Comparison of ENCODE assay signal across 12 mouse cellular contexts in the genomic region with DNA sequence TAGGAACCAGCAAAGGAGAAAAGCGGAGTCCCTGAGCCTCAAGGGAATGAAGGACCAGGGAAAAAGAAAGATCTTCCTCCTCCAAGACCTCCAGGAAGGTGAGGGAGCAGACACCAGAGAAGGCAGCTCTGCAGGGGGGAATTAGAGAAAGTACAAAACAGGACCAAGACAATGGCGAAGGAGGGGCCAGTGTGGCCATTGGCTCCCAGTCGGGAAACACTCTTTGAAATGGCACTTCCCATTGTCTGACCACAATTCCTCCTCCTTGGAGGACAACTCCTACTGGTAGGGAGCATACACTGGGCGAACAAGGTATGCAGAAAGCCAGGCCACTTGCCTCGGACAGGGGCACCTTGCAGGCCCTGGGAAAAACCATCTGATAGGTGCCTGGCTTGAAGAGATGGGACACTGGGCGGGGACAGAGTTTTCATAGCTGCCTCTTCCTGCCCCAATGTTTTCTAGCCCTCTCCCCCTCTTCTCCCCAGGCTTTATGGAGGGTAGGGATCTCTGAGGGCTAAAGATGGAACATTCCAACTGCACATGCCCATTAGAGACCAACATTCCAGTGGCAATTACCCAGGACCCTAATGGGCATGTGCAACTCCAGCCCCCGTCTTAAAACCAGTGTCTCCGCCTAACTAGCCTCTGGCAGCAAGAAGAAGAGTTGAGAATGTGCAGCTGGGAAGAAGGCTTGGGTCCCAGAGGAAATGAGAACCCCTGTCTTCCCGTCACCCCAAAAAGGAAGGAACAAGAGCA. TPM values are rescaled to one million over a fixed set of nuclear protein-coding genes. Genes with fewer than 3 reads are reported as not detected.
DNase-seq lines count a peak whose midpoint lies in the region; ATAC-seq and TF ChIP-seq lines count a peak whose summit lies in the region.
"Had no signal": no experiment of that assay in that cellular context is flagged by ENCODE, and none has a peak within 500 bp of the region (broad histone marks: within the 10 kb centered on the region; RNA-seq: fewer than 3 reads in every experiment).

No protein-coding gene starts in this region.

- TF ChIP-seq POLR2A in lung, adult 2 months (IDR thresholded peaks at IDR 0.05; ENCODE audit: borderline replicate concordance, extremely low read depth, low read depth, low read length) = no peak

- H3K9me3 ChIP-seq in kidney, embryonic 15.5 days (replicated peaks) = no peaks in the 10 kb centered on the region
- no peaks in the 10 kb centered on the region for H3K9me3 ChIP-seq in embryonic facial prominence, embryonic 14.5 days (ENCODE audit: control insufficient read depth, low read length)
- no peaks in the 10 kb centered on the region for H3K9me3 ChIP-seq in hindbrain, postnatal 0 days (ENCODE audit: low read length)
- no peaks in the 10 kb centered on the region for H3K9me3 ChIP-seq in neural tube, embryonic 14.5 days (ENCODE audit: control insufficient read depth, low read length)

- H3K4me1 ChIP-seq in kidney, embryonic 15.5 days = peaks cover 66% of the 10 kb centered on the region
- peaks cover 34% of the 10 kb centered on the region for H3K4me1 ChIP-seq in embryonic facial prominence, embryonic 14.5 days (ENCODE audit: control insufficient read depth, insufficient read depth, low read length)
- H3K4me1 ChIP-seq in hindbrain, postnatal 0 days (ENCODE audit: insufficient read depth, low read length) = peaks cover 30% of the 10 kb centered on the region
- peaks cover 61% of the 10 kb centered on the region for H3K4me1 ChIP-seq in neural tube, embryonic 14.5 days (ENCODE audit: control insufficient read depth, insufficient read depth, low read length)
- H3K4me1 ChIP-seq in lung, adult 2 months (ENCODE audit: control insufficient read depth, insufficient read depth, low read length) = 0 out of 2 replicates have a peak, but pooled peaks cover 4% of the 10 kb centered on the region

- peaks cover 3% of the 10 kb centered on the region; the same call in 1 of the 2 replicates for H3K36me3 ChIP-seq in kidney, embryonic 15.5 days
- H3K36me3 ChIP-seq in embryonic facial prominence, embryonic 14.5 days (ENCODE audit: control insufficient read depth, insufficient read depth, low read length) = 0 out of 2 replicates have a peak, but pooled peaks cover 7% of the 10 kb centered on the region
- H3K36me3 ChIP-seq in hindbrain, postnatal 0 days (ENCODE audit: insufficient read depth, low read length) = no peaks in the 10 kb centered on the region
- no peaks in the 10 kb centered on the region for H3K36me3 ChIP-seq in neural tube, embryonic 14.5 days (ENCODE audit: control insufficient read depth, insufficient read depth, low read length)

- TF ChIP-seq CTCF in hindbrain, postnatal 0 days (IDR thresholded peaks at IDR 0.05; ENCODE audit: low read depth) = no peak
- TF ChIP-seq CTCF in lung, adult 2 months (IDR thresholded peaks at IDR 0.05; ENCODE audit: insufficient read depth, low read length) = no peak

- 55% methylated on average over 9 of the region's 9 CpGs for WGBS in kidney, embryonic 15.5 days
- 43% methylated on average over 9 of the region's 9 CpGs for WGBS in embryonic facial prominence, embryonic 14.5 days
- 18% methylated on average over 9 of the region's 9 CpGs for WGBS in hindbrain, postnatal 0 days
- WGBS in neural tube, embryonic 14.5 days = 14% methylated on average over 9 of the region's 9 CpGs
- WGBS in lung, adult 2 months = 70% methylated on average over 9 of the region's 9 CpGs

- no peaks in the 10 kb centered on the region for H3K27me3 ChIP-seq in kidney, embryonic 15.5 days
- no peaks in the 10 kb centered on the region for H3K27me3 ChIP-seq in embryonic facial prominence, embryonic 14.5 days (replicated peaks; ENCODE audit: control insufficient read depth, insufficient read depth, low read length)
- no peaks in the 10 kb centered on the region for H3K27me3 ChIP-seq in hindbrain, postnatal 0 days (ENCODE audit: insufficient read depth, low read length)
- no peaks in the 10 kb centered on the region for H3K27me3 ChIP-seq in neural tube, embryonic 14.5 days (ENCODE audit: control insufficient read depth, insufficient read depth, low read length)

- H3K4me2 ChIP-seq in kidney, embryonic 15.5 days = peak overlapping the region; percentile 73
- H3K4me2 ChIP-seq in embryonic facial prominence, embryonic 14.5 days (ENCODE audit: low read depth, low read length) = peak overlapping the region; percentile 65
- H3K4me2 ChIP-seq in hindbrain, postnatal 0 days (ENCODE audit: low read depth, low read length) = peak overlapping the region; percentile 77
- H3K4me2 ChIP-seq in neural tube, embryonic 14.5 days (ENCODE audit: low read depth, low read length) = peak overlapping the region; percentile 93

- H3K27ac ChIP-seq in kidney, embryonic 15.5 days = no peak overlapping the region
- no peak overlapping the region for H3K27ac ChIP-seq in embryonic facial prominence, embryonic 14.5 days (replicated peaks; ENCODE audit: low read depth, low read length)
- peak overlapping the region; percentile 27; the same call in 1 of the 2 replicates for H3K27ac ChIP-seq in hindbrain, postnatal 0 days
- no peak overlapping the region for H3K27ac ChIP-seq in neural tube, embryonic 14.5 days (ENCODE audit: low read depth, low read length)

- peak overlapping the region; percentile 98; the same call in 1 of the 2 replicates for H3K4me3 ChIP-seq in kidney, embryonic 15.5 days (replicated peaks)
- H3K4me3 ChIP-seq in embryonic facial prominence, embryonic 14.5 days (ENCODE audit: low read depth, low read length) = 0 out of 2 replicates have a peak overlapping the region, but pooled peaks have one; percentile 81
- H3K4me3 ChIP-seq in hindbrain, postnatal 0 days (ENCODE audit: low read length) = peak overlapping the region; percentile 76
- H3K4me3 ChIP-seq in neural tube, embryonic 14.5 days (ENCODE audit: low read depth, low read length) = peak overlapping the region; percentile 97
- H3K4me3 ChIP-seq in lung, adult 2 months (replicated peaks; ENCODE audit: extremely low read depth, low read depth, low read length) = no peak overlapping the region

- no peak overlapping the region for H3K9ac ChIP-seq in kidney, embryonic 15.5 days
- H3K9ac ChIP-seq in embryonic facial prominence, embryonic 14.5 days (ENCODE audit: low read depth, low read length) = no peak overlapping the region
- peak overlapping the region; percentile 80 for H3K9ac ChIP-seq in hindbrain, postnatal 0 days (replicated peaks; ENCODE audit: low read length)
- peak overlapping the region; percentile 94; the same call in 1 of the 2 replicates for H3K9ac ChIP-seq in neural tube, embryonic 14.5 days (replicated peaks; ENCODE audit: low read depth, low read length)

- ATAC-seq in kidney, embryonic 15.5 days (replicated peaks; ENCODE audit: low FRiP score) = no peak
- no peak for ATAC-seq in embryonic facial prominence, embryonic 14.5 days (ENCODE audit: low read depth)
- ATAC-seq in hindbrain, postnatal 0 days = no peak
- ATAC-seq in neural tube, embryonic 14.5 days (ENCODE audit: low read depth) = no peak
- ATAC-seq in frontal cortex, adult (ENCODE audit: low TSS enrichment) = no peak

- DNase-seq in kidney, adult 11 months = no peak
- no peak for DNase-seq in embryonic facial prominence, embryonic 14.5 days (ENCODE audit: low spot score)
- DNase-seq in hindbrain, postnatal 0 days (ENCODE audit: low spot score) = no peak
- DNase-seq in lung, adult 2 months = no peak
- DNase-seq in left cerebral cortex, adult 18-20 months (ENCODE audit: low spot score in 2 of 2) = no peak
- DNase-seq: cerebellum, postnatal 14 days; heart, postnatal 4 days; lung, postnatal 4 days had no signal

RNA-seq across cellular contexts. Expression of a gene that starts 3.9 kb away (rescaled TPM):
- polyA plus RNA-seq in kidney, embryonic 15.5 days (2015; fragmentation: Nextera tagmentation; extraction: Ambion mirVana) = 17.3 and 17.6 TPM in 2 replicates
- polyA plus RNA-seq in embryonic facial prominence, embryonic 14.5 days (2014; fragmentation: Nextera tagmentation; extraction: Ambion mirVana) = 13.5 and 16.7 TPM in 2 replicates
- 86.6 and 117 TPM in 2 replicates for total RNA-seq in hindbrain, postnatal 0 days (2014; rRNA removed)
- 33.0 and 36.5 TPM in 2 replicates for polyA plus RNA-seq in hindbrain, postnatal 0 days (2015; fragmentation: Nextera tagmentation; extraction: Ambion mirVana)
- polyA plus RNA-seq in neural tube, embryonic 14.5 days (2014; fragmentation: Nextera tagmentation; extraction: Ambion mirVana) = 50.9 and 52.2 TPM in 2 replicates
- polyA plus RNA-seq in lung, adult 2 months (2012; rRNA removed) = 4.4 and 9.6 TPM in 2 replicates
- total RNA-seq in left cerebral cortex, adult 18-20 months (2021) = 10 to 100 TPM; 10.2 to 13.7 TPM

RNA-seq across cellular contexts. Expression of a gene that starts 33.1 kb away (rescaled TPM):
- polyA plus RNA-seq in kidney, embryonic 15.5 days (2015; fragmentation: Nextera tagmentation; extraction: Ambion mirVana) = not detected in 2 replicates
- polyA plus RNA-seq in embryonic facial prominence, embryonic 14.5 days (2014; fragmentation: Nextera tagmentation; extraction: Ambion mirVana) = 1.6 and 1.9 TPM in 2 replicates
- total RNA-seq in hindbrain, postnatal 0 days (2014; rRNA removed) = 13.3 and 17.3 TPM in 2 replicates
- polyA plus RNA-seq in hindbrain, postnatal 0 days (2015; fragmentation: Nextera tagmentation; extraction: Ambion mirVana) = 2.3 and 2.4 TPM in 2 replicates
- polyA plus RNA-seq in neural tube, embryonic 14.5 days (2014; fragmentation: Nextera tagmentation; extraction: Ambion mirVana) = 3.3 and 3.6 TPM in 2 replicates
- polyA plus RNA-seq in lung, adult 2 months (2012; rRNA removed) = 0.05 TPM in 1 of 2 replicates, not detected in the other
- under 1 TPM; 0.28 to 0.40 TPM for total RNA-seq in left cerebral cortex, adult 18-20 months (2021)
- total RNA-seq: heart, postnatal 4 days had no signal
- polyA plus RNA-seq: stomach, embryonic 16.5 days had no signal

RNA-seq across cellular contexts. Expression of a gene that starts 58.0 kb away (rescaled TPM):
- polyA plus RNA-seq in kidney, embryonic 15.5 days (2015; fragmentation: Nextera tagmentation; extraction: Ambion mirVana) = 221 and 237 TPM in 2 replicates
- 227 and 230 TPM in 2 replicates for polyA plus RNA-seq in embryonic facial prominence, embryonic 14.5 days (2014; fragmentation: Nextera tagmentation; extraction: Ambion mirVana)
- 189 and 191 TPM in 2 replicates for total RNA-seq in hindbrain, postnatal 0 days (2014; rRNA removed)
- polyA plus RNA-seq in hindbrain, postnatal 0 days (2015; fragmentation: Nextera tagmentation; extraction: Ambion mirVana) = 136 and 142 TPM in 2 replicates
- polyA plus RNA-seq in neural tube, embryonic 14.5 days (2014; fragmentation: Nextera tagmentation; extraction: Ambion mirVana) = 140 and 206 TPM in 2 replicates
- 31.5 and 53.1 TPM in 2 replicates for polyA plus RNA-seq in lung, adult 2 months (2012; rRNA removed)
- 100 to 1,000 TPM; 147 to 151 TPM for total RNA-seq in left cerebral cortex, adult 18-20 months (2021)

RNA-seq across cellular contexts. Expression of a gene that starts 58.3 kb away (rescaled TPM):
- polyA plus RNA-seq in kidney, embryonic 15.5 days (2015; fragmentation: Nextera tagmentation; extraction: Ambion mirVana) = 130 and 137 TPM in 2 replicates
- polyA plus RNA-seq in embryonic facial prominence, embryonic 14.5 days (2014; fragmentation: Nextera tagmentation; extraction: Ambion mirVana) = 91.3 and 107 TPM in 2 replicates
- total RNA-seq in hindbrain, postnatal 0 days (2014; rRNA removed) = 77.5 and 86.9 TPM in 2 replicates
- 95.0 and 101 TPM in 2 replicates for polyA plus RNA-seq in hindbrain, postnatal 0 days (2015; fragmentation: Nextera tagmentation; extraction: Ambion mirVana)
- 115 and 127 TPM in 2 replicates for polyA plus RNA-seq in neural tube, embryonic 14.5 days (2014; fragmentation: Nextera tagmentation; extraction: Ambion mirVana)
- 80.1 and 95.0 TPM in 2 replicates for polyA plus RNA-seq in lung, adult 2 months (2012; rRNA removed)
- 10 to 100 TPM; 56.6 to 59.3 TPM for total RNA-seq in left cerebral cortex, adult 18-20 months (2021)

Comparison
In these comparisons a context has a peak if more than half of its experiments do, and no peak if none do; other contexts are left out.
1. H3K9ac ChIP-seq: peak in hindbrain, postnatal 0 days (single experiment) and neural tube, embryonic 14.5 days (single experiment); none in kidney, embryonic 15.5 days (single experiment) and embryonic facial prominence, embryonic 14.5 days (single experiment).
2. Peak in every context shown above with its lines, with median percentiles within 50 percentile points of each other: H3K4me2 ChIP-seq.